18 mouse cellular contexts compared by ENCODE assay signal in genomic region chr14:16151815-16152214, GRCm38 (mm10).
DNase-seq lines count a peak whose midpoint lies in the region; ATAC-seq and TF ChIP-seq lines count a peak whose summit lies in the region.
"Had no signal": no experiment of that assay in that cellular context is flagged by ENCODE, and none has a peak within 500 bp of the region (broad histone marks: within the 10 kb centered on the region; RNA-seq: fewer than 3 reads in every experiment).

No protein-coding gene starts in this region.

- peak overlapping the region; percentile 15; the same call in 1 of the 2 replicates for H3K27ac ChIP-seq in spleen, adult 2 months (ENCODE audit: insufficient read depth, low read length)
- H3K27ac ChIP-seq: embryonic facial prominence, embryonic 12.5 days; embryonic facial prominence, embryonic 15.5 days; gastrocnemius, adult 2 months; hindbrain, embryonic 12.5 days; intestine, embryonic 15.5 days had no signal

- no peak for DNase-seq in spleen, adult 2 months (ENCODE audit: low read depth in 1 of 2, low spot score in 2 of 2)
- DNase-seq in spleen, adult 12 weeks (ENCODE audit: low spot score) = no peak
- peak; percentile 71 for DNase-seq in naive thymus-derived CD4-positive, alpha-beta T cell, adult 2 months (ENCODE audit: low read depth)
- no peak for DNase-seq in left cerebral cortex, postnatal 4 days
- no peak for DNase-seq in cerebellum, postnatal 14 days
- DNase-seq: adrenal gland, adult 2 months; adrenal gland, postnatal 25 days; cerebellum, adult 9-10 months; cerebellum, postnatal 25 days; forebrain, postnatal 0 days; gastrocnemius, adult 2 months; gastrocnemius, postnatal 14 days; heart, adult 11 months had no signal

- no peaks in the 10 kb centered on the region for H3K27me3 ChIP-seq in spleen, adult 2 months (ENCODE audit: control insufficient read depth, insufficient read depth, low read length)
- H3K27me3 ChIP-seq: embryonic facial prominence, embryonic 12.5 days; embryonic facial prominence, embryonic 15.5 days; hindbrain, embryonic 12.5 days; intestine, embryonic 15.5 days had no signal

- WGBS in spleen, adult 2 months = 85% methylated on average over 3 of the region's 3 CpGs

- intact Hi-C loops in left cerebral cortex, postnatal 4 days (cut with DNase I) = no loop called here

- TF ChIP-seq POLR2A in spleen, adult 2 months (IDR thresholded peaks at IDR 0.05; ENCODE audit: low read depth, low read length) = no peak

- no peaks in the 10 kb centered on the region for H3K36me3 ChIP-seq in spleen, adult 2 months (ENCODE audit: control insufficient read depth, insufficient read depth, low read length)
- H3K36me3 ChIP-seq: embryonic facial prominence, embryonic 12.5 days; embryonic facial prominence, embryonic 15.5 days; hindbrain, embryonic 12.5 days; intestine, embryonic 15.5 days had no signal

- H3K4me1 ChIP-seq in spleen, adult 2 months (ENCODE audit: control insufficient read depth, insufficient read depth, insufficient read length) = no peaks in the 10 kb centered on the region
- H3K4me1 ChIP-seq: embryonic facial prominence, embryonic 12.5 days; embryonic facial prominence, embryonic 15.5 days; hindbrain, embryonic 12.5 days; intestine, embryonic 15.5 days had no signal

- ATAC-seq in CD4-positive, CD25-positive, alpha-beta regulatory T cell, adult 4 months = peak; percentile 60
- ATAC-seq: intestine, embryonic 15.5 days had no signal

- TF ChIP-seq CTCF in spleen, adult 2 months (IDR thresholded peaks at IDR 0.05; ENCODE audit: extremely low read depth, insufficient read depth, insufficient read length, insufficient replicate concordance) = no peak

- no peak overlapping the region for H3K4me3 ChIP-seq in spleen, adult 2 months (ENCODE audit: extremely low read depth, insufficient read depth, insufficient read length)
- H3K4me3 ChIP-seq: embryonic facial prominence, embryonic 12.5 days; embryonic facial prominence, embryonic 15.5 days; gastrocnemius, adult 2 months; hindbrain, embryonic 12.5 days; intestine, embryonic 15.5 days had no signal
